Mouse (Mus musculus): ENCODE measurements around the gene Zdhhc9. TPM values are rescaled to one million over a fixed set of nuclear protein-coding genes. Genes with fewer than 3 reads are reported as not detected.

Gene Zdhhc9
- polyA plus RNA-seq, 1 experiment from 2014 or later, result 8.6 TPM

DNA sequence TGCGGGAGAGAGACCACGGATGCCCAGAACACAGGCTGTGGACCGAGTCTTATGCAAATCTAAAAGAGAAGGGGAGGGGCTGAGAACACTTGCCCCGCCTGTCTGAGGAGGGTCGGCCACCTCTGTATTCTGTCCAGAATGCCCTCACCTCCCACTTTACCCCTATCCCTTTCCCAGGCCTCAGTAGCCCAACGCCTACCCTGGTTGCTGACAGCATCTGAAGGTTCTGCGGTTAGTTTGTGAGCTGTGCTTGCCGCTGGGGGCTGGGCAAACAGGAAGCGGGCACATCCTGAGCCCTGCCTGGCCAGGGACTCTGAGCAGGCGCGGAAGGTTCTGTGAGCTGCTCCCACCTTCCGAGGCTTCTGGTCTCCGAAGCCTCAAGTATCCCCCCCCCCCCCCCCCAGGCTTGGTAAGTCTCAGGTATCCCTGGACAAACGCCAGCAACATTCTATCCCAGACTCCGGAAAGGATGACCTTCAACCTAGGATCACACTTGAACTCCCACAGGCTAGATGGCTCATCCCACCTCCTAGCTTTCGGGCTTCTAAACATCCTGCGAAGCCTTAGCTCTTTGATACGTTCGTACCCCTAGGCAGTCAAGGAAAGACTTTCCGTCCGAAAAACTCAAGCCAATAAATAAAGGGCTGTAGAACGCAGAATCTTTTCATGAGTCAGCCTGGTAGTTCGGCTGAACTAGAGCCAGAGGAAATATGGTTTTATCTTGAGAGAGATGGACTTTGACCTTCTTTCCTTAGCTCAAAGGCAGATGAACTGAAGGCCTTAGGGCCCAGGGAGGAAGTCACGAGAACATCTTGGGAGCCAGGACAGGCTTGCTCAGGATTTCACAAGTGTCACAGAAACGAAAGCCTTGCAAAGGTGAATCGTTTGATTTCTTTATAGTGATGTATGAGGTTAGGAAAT is 65.0 kb downstream of the Zdhhc9 start:
- H3K27me3 ChIP-seq (replicated peaks; ENCODE audit: control insufficient read depth, insufficient read depth, low read length), result no peaks in the 10 kb centered on the region
- no peaks in the 10 kb centered on the region for H3K36me3 ChIP-seq (ENCODE audit: control insufficient read depth, insufficient read depth, low read length)
- peak; percentile 81 for ATAC-seq (replicated peaks; ENCODE audit: low FRiP score, low TSS enrichment, low read depth)
- no peak overlapping the region for H3K9ac ChIP-seq (ENCODE audit: low read length)
- DNase-seq (ENCODE audit: low spot score), result peak; percentile 54
- 33% methylated on average over 26 of the region's 26 CpGs for WGBS
- no peaks in the 10 kb centered on the region for H3K9me3 ChIP-seq (ENCODE audit: control insufficient read depth, low read length)
- H3K4me1 ChIP-seq (replicated peaks; ENCODE audit: control insufficient read depth, insufficient read depth, low read length), result no peaks in the 10 kb centered on the region
- H3K27ac ChIP-seq (ENCODE audit: low read depth), result no peak overlapping the region
- peak overlapping the region; percentile 45 for H3K4me2 ChIP-seq (ENCODE audit: low read length)
- peak overlapping the region; percentile 23 for H3K4me3 ChIP-seq (ENCODE audit: low read depth, low read length)

DNA sequence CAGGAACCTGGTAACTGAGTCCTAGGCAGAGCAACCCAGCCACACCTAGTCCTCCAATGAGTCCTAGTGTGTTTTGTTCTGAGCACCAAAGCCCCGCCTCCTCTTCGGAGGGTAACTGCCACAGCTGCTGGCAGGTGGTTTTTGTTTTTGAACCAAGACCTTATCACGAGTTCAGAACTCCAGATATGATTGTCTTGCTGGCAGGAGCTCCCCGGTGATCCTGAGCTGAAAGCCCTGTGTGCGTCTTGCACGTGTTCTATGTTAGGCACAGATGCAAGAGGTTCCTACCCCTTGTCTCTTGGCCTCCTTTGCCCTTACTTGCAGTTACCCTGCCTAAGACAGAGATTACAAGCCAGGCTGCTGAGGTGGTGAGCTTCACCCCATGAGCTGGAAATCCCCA is 67.2 kb downstream of the Zdhhc9 start:
- no peak overlapping the region for H3K4me3 ChIP-seq (ENCODE audit: low read depth, low read length)
- no peak overlapping the region for H3K4me2 ChIP-seq (ENCODE audit: low read length)
- DNase-seq (ENCODE audit: low spot score), result no peak
- H3K36me3 ChIP-seq (ENCODE audit: control insufficient read depth, insufficient read depth, low read length), result no peaks in the 10 kb centered on the region
- no peaks in the 10 kb centered on the region for H3K9me3 ChIP-seq (ENCODE audit: control insufficient read depth, low read length)
- H3K9ac ChIP-seq (ENCODE audit: low read length), result no peak overlapping the region
- no peaks in the 10 kb centered on the region for H3K4me1 ChIP-seq (replicated peaks; ENCODE audit: control insufficient read depth, insufficient read depth, low read length)
- H3K27me3 ChIP-seq (replicated peaks; ENCODE audit: control insufficient read depth, insufficient read depth, low read length), result no peaks in the 10 kb centered on the region
- ATAC-seq (replicated peaks; ENCODE audit: low FRiP score, low TSS enrichment, low read depth), result no peak
- WGBS, result 79% methylated on average over 6 of the region's 6 CpGs
- H3K27ac ChIP-seq (ENCODE audit: low read depth), result no peak overlapping the region

DNA sequence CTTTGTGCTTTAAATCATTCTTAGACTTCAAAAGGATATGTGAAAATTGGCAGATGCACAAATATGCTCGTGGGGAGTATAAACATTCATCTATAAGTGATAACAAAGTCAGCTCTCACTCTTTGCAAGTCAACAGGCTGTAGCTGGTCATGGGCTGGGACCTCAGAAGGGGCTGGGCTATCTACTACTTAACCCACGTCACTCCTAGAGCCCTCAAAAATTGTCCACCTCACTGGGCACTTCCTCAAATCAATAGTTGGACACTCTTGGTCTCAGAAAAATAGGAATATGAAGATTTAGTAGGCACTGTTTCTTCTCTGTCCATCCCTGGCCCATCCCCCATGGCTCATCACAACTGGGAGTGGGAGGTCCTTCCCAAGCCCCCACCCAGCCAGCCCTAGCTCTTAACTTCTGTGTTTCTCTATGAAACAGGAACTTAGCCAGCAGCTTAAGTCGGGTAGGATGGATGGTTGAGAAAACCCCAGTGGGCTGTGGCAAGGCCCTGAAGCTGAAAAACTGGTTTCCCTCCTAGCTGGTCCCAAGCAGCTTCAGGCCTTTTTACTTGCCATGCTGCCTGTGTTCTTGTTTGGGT is 68.3 kb downstream of the Zdhhc9 start:
- Histone ChIP-seq H3K36me3 (ENCODE audit: control insufficient read depth, insufficient read depth, low read length) (no peaks in the 10 kb centered on the region), H3K4me2 (ENCODE audit: low read length) (no peak overlapping the region), H3K4me1 (replicated peaks; ENCODE audit: control insufficient read depth, insufficient read depth, low read length) (no peaks in the 10 kb centered on the region), H3K27me3 (replicated peaks; ENCODE audit: control insufficient read depth, insufficient read depth, low read length) (no peaks in the 10 kb centered on the region), H3K27ac (ENCODE audit: low read depth) (no peak overlapping the region), H3K9me3 (ENCODE audit: control insufficient read depth, low read length) (no peaks in the 10 kb centered on the region), H3K9ac (ENCODE audit: low read length) (no peak overlapping the region), H3K4me3 (ENCODE audit: low read depth, low read length) (no peak overlapping the region)
- DNase-seq (ENCODE audit: low spot score) (no peak), ATAC-seq (replicated peaks; ENCODE audit: low FRiP score, low TSS enrichment, low read depth) (no peak)
- WGBS, result 51% methylated on average over 3 of the region's 3 CpGs

DNA sequence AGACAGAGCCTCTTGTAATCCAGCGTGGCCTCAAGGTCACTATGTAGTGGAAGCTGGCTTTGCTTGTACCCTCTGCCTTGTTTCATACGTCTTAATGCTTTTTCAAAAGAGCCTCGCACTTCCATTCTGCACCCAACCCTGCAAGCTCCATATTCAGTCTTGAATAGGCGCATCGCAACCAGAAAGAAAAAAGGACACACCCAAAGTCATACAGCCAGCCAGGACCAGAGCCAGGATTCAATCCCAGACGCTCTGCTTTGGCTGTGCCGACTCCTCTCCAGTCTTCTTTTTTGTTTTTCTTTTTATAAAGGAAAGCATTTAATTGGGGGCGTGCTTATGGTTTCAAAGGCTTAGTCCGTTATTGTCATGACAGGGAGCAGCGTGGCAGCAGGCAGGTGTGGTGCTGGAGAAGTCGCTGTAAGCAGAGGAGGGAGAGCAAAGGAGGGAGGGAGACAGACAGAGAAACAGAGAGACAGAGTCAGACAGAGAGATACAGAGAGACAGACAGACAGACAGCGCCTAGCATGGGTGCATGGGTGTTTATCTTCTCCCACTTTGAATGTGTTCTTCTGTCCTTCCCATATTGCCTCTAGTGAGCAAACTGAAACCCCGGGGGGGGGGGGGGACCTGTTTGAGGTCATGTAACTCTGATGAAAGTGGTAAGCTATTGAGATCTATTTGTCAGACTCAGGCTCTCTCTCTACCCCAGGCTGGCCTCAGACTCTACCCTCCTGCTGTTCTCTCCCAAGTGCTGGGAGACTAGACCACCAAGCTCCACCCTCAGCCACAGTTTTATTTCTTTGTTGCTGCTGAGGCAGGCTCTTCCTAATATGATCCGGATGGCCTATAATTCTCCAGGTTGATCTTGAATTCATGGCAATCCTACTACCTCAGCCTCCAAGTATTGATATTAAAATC is 69.1 kb downstream of the Zdhhc9 start:
- no peak overlapping the region for H3K4me3 ChIP-seq (ENCODE audit: low read depth, low read length)
- no peaks in the 10 kb centered on the region for H3K9me3 ChIP-seq (ENCODE audit: control insufficient read depth, low read length)
- no peak for DNase-seq (ENCODE audit: low spot score)
- no peaks in the 10 kb centered on the region for H3K4me1 ChIP-seq (replicated peaks; ENCODE audit: control insufficient read depth, insufficient read depth, low read length)
- no peaks in the 10 kb centered on the region for H3K27me3 ChIP-seq (replicated peaks; ENCODE audit: control insufficient read depth, insufficient read depth, low read length)
- 57% methylated on average over 13 of the region's 14 CpGs for WGBS
- H3K4me2 ChIP-seq (ENCODE audit: low read length), result no peak overlapping the region
- ATAC-seq (replicated peaks; ENCODE audit: low FRiP score, low TSS enrichment, low read depth), result no peak
- no peaks in the 10 kb centered on the region for H3K36me3 ChIP-seq (ENCODE audit: control insufficient read depth, insufficient read depth, low read length)
- no peak overlapping the region for H3K27ac ChIP-seq (ENCODE audit: low read depth)
- H3K9ac ChIP-seq (ENCODE audit: low read length), result no peak overlapping the region

DNA sequence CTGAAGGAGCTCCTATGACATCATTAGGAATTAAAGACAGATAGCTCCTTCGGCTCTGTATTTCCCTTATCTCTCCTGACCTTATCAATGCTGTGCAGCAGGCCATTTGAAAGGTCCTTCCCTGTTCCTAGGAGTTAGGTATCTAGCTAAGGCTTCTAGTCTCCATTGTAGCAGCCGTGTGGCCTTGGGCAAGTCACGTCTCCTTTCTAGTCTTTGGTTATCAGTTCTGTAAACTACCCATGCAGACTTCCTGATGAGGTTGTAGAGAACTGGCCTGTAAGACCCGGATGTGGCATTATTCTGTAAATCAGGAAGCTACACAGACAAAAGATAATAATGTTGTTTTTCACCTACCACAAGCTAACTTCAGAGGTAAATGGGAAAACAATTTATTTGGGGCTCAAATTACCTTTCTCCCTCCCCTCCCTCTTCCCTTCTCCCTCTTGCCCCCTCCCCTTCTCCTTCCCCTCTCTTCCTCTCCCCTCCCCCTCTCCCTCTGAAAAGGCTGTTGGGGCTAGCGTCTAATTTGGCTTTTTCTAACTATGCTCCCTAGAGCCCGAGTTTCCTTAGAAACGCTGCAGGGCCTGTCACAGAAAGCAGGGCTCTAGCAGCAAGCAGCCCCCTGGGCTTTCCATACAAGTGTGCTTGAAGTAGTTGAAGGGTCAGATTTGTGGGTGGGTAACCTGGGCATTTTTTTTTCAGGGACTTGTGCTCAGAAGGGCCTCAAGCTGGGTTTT is 70.0 kb downstream of the Zdhhc9 start:
- ATAC-seq (replicated peaks; ENCODE audit: low FRiP score, low TSS enrichment, low read depth) (no peak), DNase-seq (ENCODE audit: low spot score) (no peak)
- no peaks in the 10 kb centered on the region for H3K9me3 ChIP-seq (ENCODE audit: control insufficient read depth, low read length)
- no peaks in the 10 kb centered on the region for H3K27me3 ChIP-seq (replicated peaks; ENCODE audit: control insufficient read depth, insufficient read depth, low read length)
- no peak overlapping the region for H3K4me3 ChIP-seq (ENCODE audit: low read depth, low read length)
- H3K4me2 ChIP-seq (ENCODE audit: low read length), result no peak overlapping the region
- no peaks in the 10 kb centered on the region for H3K36me3 ChIP-seq (ENCODE audit: control insufficient read depth, insufficient read depth, low read length)
- no peak overlapping the region for H3K9ac ChIP-seq (ENCODE audit: low read length)
- H3K27ac ChIP-seq (ENCODE audit: low read depth), result no peak overlapping the region
- WGBS, result 46% methylated on average over 7 of the region's 7 CpGs
- H3K4me1 ChIP-seq (replicated peaks; ENCODE audit: control insufficient read depth, insufficient read depth, low read length), result no peaks in the 10 kb centered on the region

DNA sequence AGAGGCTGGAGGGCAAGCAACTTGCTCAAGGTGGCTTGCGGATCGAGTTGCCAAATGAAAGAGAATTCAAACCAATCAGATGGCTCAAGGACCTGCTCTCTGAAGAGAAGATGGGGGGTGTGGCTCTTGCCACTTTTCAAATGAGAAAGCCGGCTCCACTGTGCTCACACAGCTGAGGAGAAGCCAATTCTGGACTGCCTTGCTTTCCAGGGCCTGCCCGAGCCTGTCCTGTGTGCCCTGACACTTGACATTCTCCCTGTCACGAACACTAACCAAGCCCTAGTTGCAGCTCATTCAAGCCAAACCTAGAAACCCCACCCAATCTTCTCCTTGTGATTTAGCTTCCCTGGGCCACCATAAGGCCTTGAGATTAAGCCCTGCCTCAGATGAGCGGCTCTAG is 70.7 kb downstream of the Zdhhc9 start:
- Histone ChIP-seq H3K4me2 (ENCODE audit: low read length) (no peak overlapping the region), H3K36me3 (ENCODE audit: control insufficient read depth, insufficient read depth, low read length) (no peaks in the 10 kb centered on the region), H3K4me3 (ENCODE audit: low read depth, low read length) (no peak overlapping the region), H3K9ac (ENCODE audit: low read length) (no peak overlapping the region), H3K9me3 (ENCODE audit: control insufficient read depth, low read length) (no peaks in the 10 kb centered on the region), H3K4me1 (replicated peaks; ENCODE audit: control insufficient read depth, insufficient read depth, low read length) (no peaks in the 10 kb centered on the region), H3K27ac (ENCODE audit: low read depth) (no peak overlapping the region), H3K27me3 (replicated peaks; ENCODE audit: control insufficient read depth, insufficient read depth, low read length) (no peaks in the 10 kb centered on the region)
- 69% methylated on average over 6 of the region's 6 CpGs for WGBS
- ATAC-seq (replicated peaks; ENCODE audit: low FRiP score, low TSS enrichment, low read depth) (no peak), DNase-seq (ENCODE audit: low spot score) (no peak)

DNA sequence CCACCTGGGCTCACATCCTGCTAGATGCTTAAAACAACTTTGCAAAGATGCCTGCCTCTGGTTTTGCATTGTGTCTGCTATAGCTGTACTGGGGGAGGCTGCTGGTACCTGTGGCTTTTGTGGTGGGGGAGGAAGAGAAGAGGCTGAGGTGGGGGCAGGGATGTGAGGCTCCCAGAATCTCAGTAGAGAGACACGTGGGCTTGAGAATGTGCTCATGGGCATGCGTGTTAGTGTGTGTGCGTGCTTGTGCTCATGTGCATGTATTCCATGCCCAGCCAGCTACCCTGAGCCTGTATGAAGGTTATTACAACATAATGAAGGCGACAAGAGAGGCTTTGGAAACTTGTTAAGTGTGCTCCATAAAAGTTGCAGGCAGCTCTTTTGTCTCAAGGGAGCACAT is 71.7 kb downstream of the Zdhhc9 start:
- H3K4me3 ChIP-seq (ENCODE audit: low read depth, low read length), result no peak overlapping the region
- no peaks in the 10 kb centered on the region for H3K36me3 ChIP-seq (ENCODE audit: control insufficient read depth, insufficient read depth, low read length)
- no peak for ATAC-seq (replicated peaks; ENCODE audit: low FRiP score, low TSS enrichment, low read depth)
- H3K9me3 ChIP-seq (ENCODE audit: control insufficient read depth, low read length), result no peaks in the 10 kb centered on the region
- no peaks in the 10 kb centered on the region for H3K4me1 ChIP-seq (replicated peaks; ENCODE audit: control insufficient read depth, insufficient read depth, low read length)
- H3K27ac ChIP-seq (ENCODE audit: low read depth), result no peak overlapping the region
- no peaks in the 10 kb centered on the region for H3K27me3 ChIP-seq (replicated peaks; ENCODE audit: control insufficient read depth, insufficient read depth, low read length)
- H3K4me2 ChIP-seq (ENCODE audit: low read length), result no peak overlapping the region
- 77% methylated on average over 4 of the region's 4 CpGs for WGBS
- no peak for DNase-seq (ENCODE audit: low spot score)
- no peak overlapping the region for H3K9ac ChIP-seq (ENCODE audit: low read length)

DNA sequence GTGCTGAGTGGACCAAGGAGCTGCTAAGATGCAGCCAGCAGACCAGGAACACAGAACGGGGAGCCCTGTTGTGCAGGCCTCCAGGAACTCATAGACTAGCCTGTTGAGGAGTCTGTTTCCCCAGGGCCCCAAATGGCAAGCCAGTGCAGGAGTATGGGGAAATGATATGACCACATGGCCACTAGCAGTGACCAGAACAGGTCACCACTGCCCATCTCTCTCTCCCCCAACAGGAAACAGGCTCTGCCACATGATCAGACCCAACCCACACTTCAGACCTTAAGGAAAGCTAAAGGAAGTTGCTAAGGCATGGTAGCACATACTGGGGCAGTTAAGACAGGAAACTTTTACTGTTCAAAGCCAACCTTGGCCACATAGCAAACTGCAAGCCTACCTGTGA is 79.5 kb downstream of the Zdhhc9 start:
- ATAC-seq (replicated peaks; ENCODE audit: low FRiP score, low TSS enrichment, low read depth) (no peak), DNase-seq (ENCODE audit: low spot score) (no peak)
- Histone ChIP-seq H3K27me3 (replicated peaks; ENCODE audit: control insufficient read depth, insufficient read depth, low read length) (no peaks in the 10 kb centered on the region), H3K36me3 (ENCODE audit: control insufficient read depth, insufficient read depth, low read length) (no peaks in the 10 kb centered on the region), H3K4me1 (replicated peaks; ENCODE audit: control insufficient read depth, insufficient read depth, low read length) (no peaks in the 10 kb centered on the region), H3K9ac (ENCODE audit: low read length) (no peak overlapping the region), H3K9me3 (ENCODE audit: control insufficient read depth, low read length) (no peaks in the 10 kb centered on the region), H3K4me2 (ENCODE audit: low read length) (no peak overlapping the region), H3K27ac (ENCODE audit: low read depth) (no peak overlapping the region), H3K4me3 (ENCODE audit: low read depth, low read length) (no peak overlapping the region)
- 56% methylated on average over 1 of the region's 1 CpGs for WGBS

Data from intestine, embryonic 14.5 days (tissue).